Comparison of ENCODE assay signal across 16 mouse cellular contexts in the genomic region with DNA sequence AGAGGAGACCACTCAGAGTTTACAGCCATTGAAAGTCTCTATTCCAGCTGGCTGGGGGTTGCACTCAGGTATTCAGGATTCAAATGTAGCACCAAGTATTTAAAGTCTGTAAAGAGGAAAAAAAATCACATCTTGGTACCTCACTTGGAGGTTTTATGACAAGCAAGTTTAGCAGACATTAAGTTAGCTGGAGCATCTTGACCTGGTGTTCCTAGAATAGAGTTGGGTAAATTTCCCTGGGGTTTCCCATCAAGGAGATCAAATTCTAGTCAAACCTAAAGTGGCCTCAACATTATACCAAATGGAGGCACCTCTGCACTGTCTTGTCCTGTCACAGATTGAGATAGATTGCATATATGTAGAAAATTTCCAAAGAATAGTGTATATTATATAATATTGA.
"Had no signal": no experiment of that assay in that cellular context is flagged by ENCODE, and none has a peak within 500 bp of the region (broad histone marks: within the 10 kb centered on the region; RNA-seq: fewer than 3 reads in every experiment).

No protein-coding gene starts in this region.

- DNase-seq: retina, postnatal 1 day; right cerebral cortex, adult 18-20 months; right cerebral cortex, postnatal 14 days; right cerebral cortex, postnatal 25 days; right cerebral cortex, postnatal 4 days; spleen, adult 18-20 months; thymus, adult 18-20 months; thymus, adult 2 months; thymus, postnatal 14 days; thymus, postnatal 25 days; thymus, postnatal 36 days; thymus, postnatal 4 days had no signal

- H3K9ac ChIP-seq: neural tube, embryonic 13.5 days; neural tube, embryonic 15.5 days; stomach, embryonic 15.5 days had no signal

- H3K36me3 ChIP-seq: neural tube, embryonic 13.5 days; neural tube, embryonic 15.5 days; stomach, embryonic 15.5 days had no signal

- H3K4me2 ChIP-seq: neural tube, embryonic 13.5 days; neural tube, embryonic 15.5 days; stomach, embryonic 15.5 days had no signal

- H3K9me3 ChIP-seq: neural tube, embryonic 13.5 days; neural tube, embryonic 15.5 days; stomach, embryonic 15.5 days had no signal

- H3K4me1 ChIP-seq: neural tube, embryonic 13.5 days; neural tube, embryonic 15.5 days; stomach, embryonic 15.5 days had no signal

- H3K27me3 ChIP-seq: neural tube, embryonic 13.5 days; neural tube, embryonic 15.5 days; stomach, embryonic 15.5 days had no signal

- H3K4me3 ChIP-seq: neural tube, embryonic 13.5 days; neural tube, embryonic 15.5 days; stomach, embryonic 15.5 days had no signal

- H3K27ac ChIP-seq: neural tube, embryonic 13.5 days; neural tube, embryonic 15.5 days; stomach, embryonic 15.5 days; stomach, postnatal 0 days had no signal
